Mouse (Mus musculus) liver, embryonic 13.5 days (tissue): Measurements from ENCODE around the gene Sez6l. TPM values are rescaled to one million over a fixed set of nuclear protein-coding genes. Genes with fewer than 3 reads are reported as not detected.

Experiments
- ATAC-seq: fragments of 200-750 bp; cut with Nextera tagmentation; 2 replicates; pipeline ENCODE4 v1.8.0; 2017; ENCODE audit warnings: low read depth, mild to moderate bottlenecking, moderate number of reproducible peaks, moderate library complexity
- DNase-seq: peaks from one replicate; pipeline ENCODE4 v3.0.0; 2022
- H3K27ac ChIP-seq: fragments of 300-500 bp; sonication (generic); 2 replicates; pipeline ENCODE4 v1.5.1; 2015; ENCODE audit warnings: moderate library complexity, mild to moderate bottlenecking, inconsistent platforms
- H3K27me3 ChIP-seq: fragments of 300-500 bp; sonication (generic); 2 replicates; pipeline ENCODE4 v1.6.1; 2015; ENCODE audit warnings: mild to moderate bottlenecking, inconsistent platforms
- H3K36me3 ChIP-seq: fragments of 300-500 bp; sonication (generic); 2 replicates; pipeline ENCODE4 v1.6.1; 2015; ENCODE audit warnings: mild to moderate bottlenecking, inconsistent platforms
- H3K4me1 ChIP-seq: fragments of 300-500 bp; sonication (generic); replicated peaks from 2 replicates; pipeline ENCODE4 v1.6.1; 2015; ENCODE audit warnings: inconsistent platforms
- H3K4me2 ChIP-seq: fragments of 300-500 bp; sonication (generic); 2 replicates; pipeline ENCODE4 v1.6.1; 2015; ENCODE audit warnings: inconsistent platforms, mild to moderate bottlenecking, moderate library complexity
- H3K4me3 ChIP-seq: fragments of 300-500 bp; sonication (generic); replicated peaks from 2 replicates; pipeline ENCODE4 v1.5.1; 2015; ENCODE audit warnings: mild to moderate bottlenecking, inconsistent platforms
- H3K9ac ChIP-seq: fragments of 300-500 bp; sonication (generic); 2 replicates; pipeline ENCODE4 v1.6.1; 2015; ENCODE audit warnings: mild to moderate bottlenecking, inconsistent platforms
- H3K9me3 ChIP-seq: fragments of 300-500 bp; sonication (generic); replicated peaks from 2 replicates; pipeline ENCODE4 v1.6.1; 2016; ENCODE audit warnings: inconsistent platforms
- WGBS: fragments of 180-500 bp; shearing (Covaris S2); methylation state at CpG from one replicate; pipeline ENCODE4 v1.1.7; 2015; ENCODE audit not compliant: insufficient replicate concordance; 5-methylcytosine and 5-hydroxymethylcytosine counted together
- polyA plus RNA-seq: library from polyadenylated mRNA; unstranded; fragments of >200 nt; fragmentation: Nextera tagmentation; extraction: Ambion mirVana; gene quantifications from 2 replicates; pipeline ENCODE4 v1.2.1, GENCODE M21; 2015

The Sez6l gene
- polyA plus RNA-seq, 1 experiment from 2014 or later, result 0.06 TPM

GRCm38 (mm10) chr5:112554508-112554907 lies 22.5 kb downstream of the Sez6l start:
- Histone ChIP-seq H3K36me3 (no peaks in the 10 kb centered on the region), H3K9ac (no peak overlapping the region), H3K4me1 (no peaks in the 10 kb centered on the region), H3K4me2 (no peak overlapping the region), H3K27ac (no peak overlapping the region), H3K27me3 (0 out of 2 replicates have a peak, but pooled peaks cover 2% of the 10 kb centered on the region), H3K9me3 (no peaks in the 10 kb centered on the region), H3K4me3 (no peak overlapping the region)
- WGBS, result 58% methylated on average over 10 of the region's 10 CpGs
- ATAC-seq (no peak), DNase-seq (no peak)

- Histone ChIP-seq H3K27me3 (0 out of 2 replicates have a peak, but pooled peaks cover 2% of the 10 kb centered on the region), H3K4me3 (no peak overlapping the region), H3K4me1 (no peaks in the 10 kb centered on the region), H3K9me3 (no peaks in the 10 kb centered on the region), H3K4me2 (no peak overlapping the region), H3K36me3 (no peaks in the 10 kb centered on the region), H3K27ac (no peak overlapping the region), H3K9ac (no peak overlapping the region)
- DNase-seq (no peak), ATAC-seq (no peak)
- WGBS, result 78% methylated on average over 15 of the region's 15 CpGs
These were observed 24.2 kb downstream of the Sez6l start for GRCm38 (mm10) chr5:112552786-112553185.

DNA sequence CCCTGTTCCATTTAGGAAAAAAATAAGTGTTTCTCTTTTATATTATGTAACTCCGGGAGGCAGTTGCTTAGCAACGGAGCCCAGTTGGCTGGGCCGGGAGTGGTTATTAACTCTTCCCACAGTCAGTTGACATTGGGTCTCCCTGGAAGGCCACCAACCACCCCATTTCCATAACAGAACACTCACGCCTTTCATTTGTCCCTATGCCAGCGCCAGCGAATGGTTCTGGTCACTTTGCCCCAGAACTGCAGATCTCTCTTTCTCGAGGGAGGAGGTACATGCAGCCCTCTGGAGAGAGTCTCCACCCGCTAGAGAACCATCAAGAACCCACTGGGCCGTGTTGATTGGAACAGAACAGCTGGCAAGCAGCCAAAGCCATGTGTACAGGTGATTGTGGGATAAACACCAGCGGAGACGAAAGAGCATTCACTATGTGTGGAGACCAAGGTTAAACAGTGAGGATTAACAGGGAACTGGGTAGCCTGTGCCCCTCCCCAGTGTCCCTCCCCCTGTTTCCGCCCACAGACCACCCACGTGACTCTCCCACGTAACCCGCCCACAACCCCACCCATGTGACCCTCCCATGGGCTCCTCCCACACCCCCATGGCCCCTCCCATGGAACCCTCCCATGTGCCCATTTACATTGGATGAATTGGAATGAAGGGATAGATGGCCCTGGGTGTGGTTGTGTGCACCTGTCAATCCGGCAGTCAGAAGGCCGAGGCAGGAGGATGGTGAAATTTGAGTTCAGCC lies 24.8 kb downstream of the Sez6l start:
- 53% methylated on average over 17 of the region's 17 CpGs for WGBS

DNA sequence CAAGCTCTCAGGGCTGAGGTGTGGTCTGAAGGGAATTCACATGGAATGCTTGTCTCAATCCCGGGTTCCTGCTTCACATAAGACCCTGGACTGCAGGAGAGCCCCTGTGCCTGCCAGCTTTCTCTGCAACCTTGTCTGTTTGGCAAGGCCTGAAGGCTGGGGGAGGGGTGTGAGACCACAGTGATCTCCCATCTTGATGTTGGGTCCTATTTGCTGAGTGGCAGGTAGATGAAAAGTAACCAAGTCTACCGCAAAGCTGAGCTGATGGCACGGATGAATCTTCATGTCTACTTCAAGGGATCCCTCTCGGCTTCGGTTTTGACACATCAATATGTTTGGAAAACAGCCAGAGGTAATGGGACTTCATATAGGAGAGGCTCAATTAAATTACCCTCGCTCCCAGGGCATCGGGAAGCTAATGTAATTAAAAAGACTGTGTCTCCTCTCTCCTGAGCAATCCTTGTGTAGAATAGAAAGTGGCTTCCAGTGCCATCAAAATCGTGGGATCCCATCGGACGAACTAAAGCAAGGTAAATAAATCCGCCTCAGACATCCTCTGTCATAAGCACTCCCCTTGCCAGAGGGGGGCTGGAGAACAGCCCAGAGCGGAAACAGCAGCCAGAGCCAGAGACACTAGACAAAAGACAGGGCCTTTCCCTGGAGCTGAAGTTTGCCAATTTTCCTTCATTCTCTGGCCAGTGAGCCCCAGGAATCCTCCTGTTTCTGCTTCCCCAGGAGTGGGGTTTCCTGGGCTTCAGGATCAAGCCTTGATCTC lies 28.0 kb downstream of the Sez6l start:
- no peak overlapping the region for H3K9ac ChIP-seq
- ATAC-seq (no peak), DNase-seq (no peak)
- 56% methylated on average over 12 of the region's 12 CpGs for WGBS
- H3K27ac ChIP-seq, result no peak overlapping the region
- H3K4me1 ChIP-seq, result no peaks in the 10 kb centered on the region
- H3K4me3 ChIP-seq, result no peak overlapping the region
- no peak overlapping the region for H3K4me2 ChIP-seq
- 0 out of 2 replicates have a peak, but pooled peaks cover 2% of the 10 kb centered on the region for H3K27me3 ChIP-seq
- no peaks in the 10 kb centered on the region for H3K9me3 ChIP-seq
- no peaks in the 10 kb centered on the region for H3K36me3 ChIP-seq

More for the DNA sequence above, 24.8 kb downstream of the Sez6l start:
- DNase-seq (no peak), ATAC-seq (no peak)
- Histone ChIP-seq H3K9me3 (no peaks in the 10 kb centered on the region), H3K4me3 (no peak overlapping the region), H3K27me3 (0 out of 2 replicates have a peak, but pooled peaks cover 2% of the 10 kb centered on the region), H3K36me3 (no peaks in the 10 kb centered on the region), H3K4me1 (no peaks in the 10 kb centered on the region), H3K9ac (no peak overlapping the region), H3K27ac (no peak overlapping the region), H3K4me2 (no peak overlapping the region)

DNA sequence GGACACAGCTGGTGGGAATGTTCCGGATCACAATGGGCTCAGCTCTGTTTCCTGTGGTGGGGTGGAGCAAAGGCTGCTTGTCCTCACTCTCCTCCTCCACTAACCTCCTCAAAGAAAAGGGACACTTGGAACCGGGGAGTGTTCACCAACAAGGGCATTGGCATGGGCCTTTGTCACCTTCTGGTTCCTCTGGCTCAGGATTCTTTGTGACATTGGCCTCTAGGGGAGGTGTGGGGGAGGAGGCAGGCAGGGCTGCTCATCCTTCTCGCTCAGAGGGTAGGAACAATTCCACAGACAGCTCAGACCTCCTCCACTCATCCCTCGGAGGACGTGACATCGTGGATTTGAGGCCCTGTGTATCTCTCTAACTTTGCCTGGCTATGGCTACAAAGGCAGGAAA lies 30.2 kb downstream of the Sez6l start:
- ATAC-seq, result no peak
- Histone ChIP-seq H3K27ac (no peak overlapping the region), H3K27me3 (no peaks in the 10 kb centered on the region), H3K36me3 (no peaks in the 10 kb centered on the region), H3K9me3 (no peaks in the 10 kb centered on the region), H3K4me3 (no peak overlapping the region), H3K9ac (no peak overlapping the region), H3K4me2 (no peak overlapping the region), H3K4me1 (no peaks in the 10 kb centered on the region)
- WGBS, result 32% methylated on average over 6 of the region's 6 CpGs
- no peak for DNase-seq

GRCm38 (mm10) chr5:112538295-112538694 lies 38.7 kb downstream of the Sez6l start:
- Histone ChIP-seq H3K27me3 (0 out of 2 replicates have a peak, but pooled peaks cover 5% of the 10 kb centered on the region), H3K9ac (no peak overlapping the region), H3K27ac (no peak overlapping the region), H3K9me3 (no peaks in the 10 kb centered on the region), H3K4me2 (no peak overlapping the region), H3K36me3 (no peaks in the 10 kb centered on the region), H3K4me3 (no peak overlapping the region), H3K4me1 (no peaks in the 10 kb centered on the region)
- ATAC-seq (no peak), DNase-seq (no peak)
- WGBS, result 41% methylated on average over 3 of the region's 3 CpGs

DNA sequence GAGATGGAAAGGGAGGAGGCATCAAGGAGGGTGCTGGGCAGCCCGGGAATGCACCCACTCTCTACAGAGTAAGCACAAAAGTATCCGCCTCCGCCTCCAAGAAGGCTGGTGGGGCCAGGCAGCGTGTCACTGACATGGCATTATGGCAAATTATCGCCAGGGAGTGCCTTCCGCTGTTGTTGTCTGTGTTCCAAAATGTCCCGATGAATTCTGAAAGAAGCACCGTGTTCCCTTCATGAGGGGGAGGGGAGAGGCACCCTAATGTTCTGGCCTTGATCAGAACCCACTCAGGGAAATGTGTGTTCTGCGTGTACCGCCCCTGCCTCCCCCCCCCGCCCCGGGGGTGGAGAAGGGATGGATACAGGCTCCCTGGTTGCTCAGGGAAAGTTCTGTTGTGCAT lies 41.1 kb downstream of the Sez6l start:
- Histone ChIP-seq H3K4me3 (no peak overlapping the region), H3K36me3 (no peaks in the 10 kb centered on the region), H3K27ac (no peak overlapping the region), H3K4me1 (no peaks in the 10 kb centered on the region), H3K9me3 (peaks cover 5% of the 10 kb centered on the region; the same call in 1 of the 2 replicates), H3K4me2 (no peak overlapping the region), H3K9ac (no peak overlapping the region), H3K27me3 (0 out of 2 replicates have a peak, but pooled peaks cover 5% of the 10 kb centered on the region)
- no peak for DNase-seq
- no peak for ATAC-seq
- 71% methylated on average over 12 of the region's 12 CpGs for WGBS

DNA sequence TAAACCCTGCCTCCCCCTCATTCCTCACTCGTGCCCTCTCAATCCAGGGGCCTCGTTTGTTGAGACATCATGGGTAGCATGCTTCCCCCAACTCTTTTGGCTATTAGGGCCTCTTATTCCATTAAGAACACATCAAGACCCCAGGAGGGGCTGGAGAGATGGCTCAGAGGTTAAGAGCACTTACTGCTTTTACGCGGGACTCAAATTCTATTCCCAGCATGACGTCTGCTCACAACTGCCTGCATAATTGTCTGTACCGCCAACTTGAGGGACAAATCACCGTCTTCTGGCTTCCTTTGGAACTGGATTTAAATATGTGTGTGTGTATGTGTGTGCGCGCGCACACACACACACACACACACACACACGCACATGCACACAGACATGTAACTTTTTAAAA lies 42.8 kb downstream of the Sez6l start:
- Histone ChIP-seq H3K27ac (no peak overlapping the region), H3K4me3 (no peak overlapping the region), H3K9me3 (peaks cover 5% of the 10 kb centered on the region; the same call in 1 of the 2 replicates), H3K4me1 (no peaks in the 10 kb centered on the region), H3K27me3 (0 out of 2 replicates have a peak, but pooled peaks cover 5% of the 10 kb centered on the region), H3K36me3 (no peaks in the 10 kb centered on the region), H3K9ac (no peak overlapping the region), H3K4me2 (no peak overlapping the region)
- DNase-seq (no peak), ATAC-seq (no peak)
- WGBS, result 55% methylated on average over 11 of the region's 11 CpGs

- 0 out of 2 replicates have a peak, but pooled peaks cover 5% of the 10 kb centered on the region for H3K27me3 ChIP-seq
- no peaks in the 10 kb centered on the region for H3K36me3 ChIP-seq
- WGBS, result 36% methylated on average over 16 of the region's 16 CpGs
- DNase-seq (no peak), ATAC-seq (no peak)
- no peak overlapping the region for H3K4me3 ChIP-seq
- no peak overlapping the region for H3K27ac ChIP-seq
- H3K9ac ChIP-seq, result no peak overlapping the region
- H3K4me2 ChIP-seq, result no peak overlapping the region
- H3K9me3 ChIP-seq, result peaks cover 5% of the 10 kb centered on the region; the same call in 1 of the 2 replicates
- no peaks in the 10 kb centered on the region for H3K4me1 ChIP-seq
These were observed 43.5 kb downstream of the Sez6l start for GRCm38 (mm10) chr5:112533312-112534075.

- Histone ChIP-seq H3K27me3 (0 out of 2 replicates have a peak, but pooled peaks cover 5% of the 10 kb centered on the region), H3K27ac (no peak overlapping the region), H3K36me3 (no peaks in the 10 kb centered on the region), H3K9me3 (peaks cover 5% of the 10 kb centered on the region; the same call in 1 of the 2 replicates), H3K4me3 (no peak overlapping the region), H3K4me1 (no peaks in the 10 kb centered on the region), H3K9ac (no peak overlapping the region), H3K4me2 (no peak overlapping the region)
- 65% methylated on average over 5 of the region's 5 CpGs for WGBS
- no peak for DNase-seq
- no peak for ATAC-seq
These were observed 44.1 kb downstream of the Sez6l start for GRCm38 (mm10) chr5:112532894-112533293.

DNA sequence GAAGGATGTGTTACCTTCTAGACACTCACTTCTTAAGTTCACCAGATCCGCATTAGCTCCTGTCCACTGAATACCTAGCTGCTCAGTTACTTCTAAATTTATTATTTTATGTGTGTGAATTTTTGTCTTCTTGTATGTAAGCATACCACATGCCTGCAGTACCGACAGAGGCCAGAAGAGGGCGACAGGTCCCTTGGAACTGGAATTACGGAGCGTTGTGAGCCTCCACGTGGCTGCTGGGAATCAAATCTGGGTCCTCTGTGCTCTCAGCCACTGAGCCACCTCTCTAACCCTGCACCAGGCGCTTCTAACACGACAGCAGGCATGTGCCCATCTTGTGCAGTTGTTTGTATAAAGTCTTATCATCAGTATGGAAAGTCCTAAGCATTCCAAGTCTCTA lies 44.8 kb downstream of the Sez6l start:
- Histone ChIP-seq H3K4me2 (no peak overlapping the region), H3K27me3 (0 out of 2 replicates have a peak, but pooled peaks cover 5% of the 10 kb centered on the region), H3K4me3 (no peak overlapping the region), H3K36me3 (no peaks in the 10 kb centered on the region), H3K4me1 (no peaks in the 10 kb centered on the region), H3K9ac (no peak overlapping the region), H3K9me3 (peaks cover 5% of the 10 kb centered on the region; the same call in 1 of the 2 replicates), H3K27ac (no peak overlapping the region)
- DNase-seq (no peak), ATAC-seq (no peak)
- 44% methylated on average over 8 of the region's 8 CpGs for WGBS
